Mouse (Mus musculus) CD4-positive, CD25-positive, alpha-beta regulatory T cell (primary cell): ENCODE measurements around the gene Sdhc. TPM values are rescaled to one million over a fixed set of nuclear protein-coding genes. Genes with fewer than 3 reads are reported as not detected.

Source experiments
- polyA plus RNA-seq: library from polyadenylated mRNA; unstranded; fragments of 100-300 nt; shearing (Covaris generic); gene quantifications from one replicate; pipeline ENCODE4 v1.2.1, GENCODE M21; 2017

Sdhc gene
- 159 TPM for polyA plus RNA-seq

DNA sequence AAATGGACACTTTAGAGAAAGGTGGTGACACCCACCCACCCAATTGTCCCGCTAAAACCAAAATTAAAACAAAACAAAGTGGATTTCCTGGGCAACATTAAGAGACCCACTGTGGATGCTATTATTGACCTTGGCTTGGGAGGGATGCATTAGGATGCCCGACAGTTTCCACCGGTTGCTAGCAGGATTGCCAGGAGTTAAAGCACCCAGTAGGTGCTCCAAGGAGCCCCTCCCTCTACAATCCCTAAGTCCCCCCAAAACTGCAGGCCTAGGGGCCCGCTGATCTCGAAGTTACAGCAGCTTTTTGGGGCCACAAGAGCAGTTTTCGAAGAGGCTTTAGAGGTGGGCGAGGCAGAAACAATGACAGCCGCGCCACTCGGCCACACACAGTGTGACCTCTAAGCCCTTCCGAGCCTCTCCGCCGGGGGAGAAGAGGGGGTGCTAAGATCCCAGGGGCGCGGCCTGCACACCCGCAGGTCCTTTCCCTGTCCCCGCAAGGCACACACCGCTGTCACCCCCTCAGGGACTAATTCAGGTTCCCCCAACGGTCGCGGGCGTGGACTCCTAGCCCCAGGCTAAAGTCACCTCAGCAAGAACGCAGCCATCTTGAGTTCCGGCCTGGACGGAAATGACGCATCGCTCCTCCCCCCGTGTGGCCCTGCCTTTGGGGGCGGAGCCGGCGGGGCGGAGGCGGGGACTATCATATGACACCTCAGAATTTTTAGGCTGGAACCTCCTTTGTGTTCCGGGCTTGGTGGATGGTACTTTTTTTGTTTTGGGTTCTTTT is at the start of gene Sdhc, which contains the start of gene Mpz:
Gene Sdhc (minus strand): TSS at position 630 of the 787 bp plus-strand sequence.
Gene Mpz (plus strand): TSS at position 738 of the 787 bp plus-strand sequence.

DNA sequence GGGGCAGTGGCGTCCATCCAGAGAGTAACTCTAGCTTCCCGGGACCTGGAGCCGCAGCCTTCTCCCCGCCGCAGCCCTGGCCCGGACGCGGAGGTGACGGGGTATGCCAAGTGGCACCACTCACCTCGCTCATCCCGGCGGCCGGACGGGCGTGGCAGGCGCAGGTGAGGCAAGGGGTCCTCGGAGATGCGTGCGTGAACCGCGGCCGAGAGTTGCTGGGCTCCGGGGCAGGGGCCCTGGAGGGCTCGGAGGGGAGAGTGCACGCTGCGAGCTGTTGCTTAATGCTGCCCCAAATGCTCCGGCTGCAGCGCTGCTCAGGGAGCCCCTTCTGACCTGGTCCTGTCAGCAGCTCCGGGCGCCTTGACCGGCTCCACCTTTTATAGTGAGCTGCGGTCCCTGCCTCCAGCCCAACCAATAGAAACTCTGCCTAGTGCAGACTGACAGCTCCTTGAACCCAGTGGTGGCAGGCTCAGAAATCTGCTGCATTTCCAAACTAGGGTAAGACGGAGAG is 45.5 kb upstream of the Sdhc start, which contains the start of gene Pcp4l1:
Gene Pcp4l1 (minus strand): TSS at position 382 of the 511 bp plus-strand sequence.

DNA sequence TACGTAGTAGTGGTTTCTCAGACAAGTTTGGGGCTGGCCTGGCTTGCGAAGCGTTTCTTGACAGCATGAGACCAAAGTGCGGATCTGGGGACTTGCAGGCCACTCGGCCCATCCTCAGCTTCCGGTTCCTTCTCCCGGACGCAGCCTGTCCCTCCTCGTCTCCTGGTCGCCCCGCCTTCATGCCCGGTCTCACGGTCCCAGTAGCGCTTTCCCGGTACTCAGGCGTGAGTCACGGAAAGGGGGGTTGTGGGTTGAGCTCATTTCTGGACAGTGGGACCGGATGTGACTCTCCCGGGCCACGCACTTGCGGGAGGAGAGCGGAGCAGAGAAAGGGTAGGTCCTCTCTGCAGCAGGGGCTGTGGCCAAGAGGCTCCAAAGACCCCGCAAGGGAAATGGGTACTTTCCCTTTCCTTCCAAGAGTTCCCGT is 36.5 kb downstream of the Sdhc start, which contains the start of gene Cfap126:
Gene Cfap126 (plus strand): TSS at position 46 of the 427 bp plus-strand sequence.

Other genes starting within 250 kb of the Sdhc start
- gene Fcrlb, start 237.7 kb downstream of the Sdhc start, polyA plus RNA-seq = not detected
- 0.84 TPM for gene Fcrla, start 223.0 kb downstream of the Sdhc start, polyA plus RNA-seq
- 0.50 TPM for gene Fcgr2b, start 174.1 kb downstream of the Sdhc start, polyA plus RNA-seq
- gene Fcgr4, start 131.7 kb downstream of the Sdhc start, polyA plus RNA-seq = 0.47 TPM
- 1.6 TPM for gene Fcgr3, start 85.7 kb downstream of the Sdhc start, polyA plus RNA-seq
- 1.2 TPM for gene Cfap126, start 36.7 kb downstream of the Sdhc start, polyA plus RNA-seq
- not detected for gene Mpz, start 108 bp upstream of the Sdhc start, polyA plus RNA-seq
- not detected for gene Pcp4l1, start 45.7 kb upstream of the Sdhc start, polyA plus RNA-seq
- 0.36 TPM for gene Nr1i3, start 63.4 kb upstream of the Sdhc start, polyA plus RNA-seq
- gene Tomm40l, start 71.9 kb upstream of the Sdhc start, polyA plus RNA-seq = 34.9 TPM
- gene Apoa2, start 74.5 kb upstream of the Sdhc start, polyA plus RNA-seq = not detected
- 5.2 TPM for gene Fcer1g, start 83.8 kb upstream of the Sdhc start, polyA plus RNA-seq
- gene Adamts4, start 99.8 kb upstream of the Sdhc start, polyA plus RNA-seq = 0.12 TPM
- 181 TPM for gene Ndufs2, start 100.8 kb upstream of the Sdhc start, polyA plus RNA-seq
- gene B4galt3, start 119.7 kb upstream of the Sdhc start, polyA plus RNA-seq = 43.3 TPM
- 83.9 TPM for gene Ppox, start 130.6 kb upstream of the Sdhc start, polyA plus RNA-seq
- gene Usp21, start 137.4 kb upstream of the Sdhc start, polyA plus RNA-seq = 61.2 TPM
- 54.1 TPM for gene Ufc1, start 144.4 kb upstream of the Sdhc start, polyA plus RNA-seq
- gene Dedd, start 178.5 kb upstream of the Sdhc start, polyA plus RNA-seq = 45.6 TPM
- gene Nit1, start 195.0 kb upstream of the Sdhc start, polyA plus RNA-seq = 48.6 TPM
- 93.6 TPM for gene Pfdn2, start 195.1 kb upstream of the Sdhc start, polyA plus RNA-seq
- gene Klhdc9, start 210.2 kb upstream of the Sdhc start, polyA plus RNA-seq = 0.29 TPM
- gene Nectin4, start 219.5 kb upstream of the Sdhc start, polyA plus RNA-seq = 0.07 TPM
- gene Arhgap30, start 238.4 kb upstream of the Sdhc start, polyA plus RNA-seq = 190 TPM